Mouse (Mus musculus) E14TG2a.4 (cell line): ENCODE measurements around the gene Cd84.

ENCODE experiments used
- CTCF ChIP-seq: conservative IDR thresholded peaks from 2 replicates; pipeline ENCODE4 v1.5.1; 2014; ENCODE audit warnings: low read length
- NANOG ChIP-seq: IDR thresholded peaks from 2 replicates; pipeline ENCODE4 v1.6.1; 2014; ENCODE audit warnings: borderline replicate concordance, low read length, mixed read lengths

GRCm38 (mm10) chr1:171886989-171887388 lies 47.5 kb downstream of the Cd84 start:
- TF ChIP-seq CTCF = no peak
- TF ChIP-seq NANOG = no peak
